Mouse (Mus musculus) bone marrow macrophage, adult 2 months (primary cell): ENCODE data around the gene Rab40c.

ENCODE experiments used
- CTCF ChIP-seq: IDR thresholded peaks from 2 replicates; pipeline ENCODE4 v1.5.1; 2012; ENCODE audit warnings: low read depth, mild to moderate bottlenecking, low read length, moderate library complexity
- POLR2A ChIP-seq: IDR thresholded peaks from 2 replicates; pipeline ENCODE4 v1.6.1; 2012; ENCODE audit warnings: mild to moderate bottlenecking, low read depth, low read length, borderline replicate concordance

DNA sequence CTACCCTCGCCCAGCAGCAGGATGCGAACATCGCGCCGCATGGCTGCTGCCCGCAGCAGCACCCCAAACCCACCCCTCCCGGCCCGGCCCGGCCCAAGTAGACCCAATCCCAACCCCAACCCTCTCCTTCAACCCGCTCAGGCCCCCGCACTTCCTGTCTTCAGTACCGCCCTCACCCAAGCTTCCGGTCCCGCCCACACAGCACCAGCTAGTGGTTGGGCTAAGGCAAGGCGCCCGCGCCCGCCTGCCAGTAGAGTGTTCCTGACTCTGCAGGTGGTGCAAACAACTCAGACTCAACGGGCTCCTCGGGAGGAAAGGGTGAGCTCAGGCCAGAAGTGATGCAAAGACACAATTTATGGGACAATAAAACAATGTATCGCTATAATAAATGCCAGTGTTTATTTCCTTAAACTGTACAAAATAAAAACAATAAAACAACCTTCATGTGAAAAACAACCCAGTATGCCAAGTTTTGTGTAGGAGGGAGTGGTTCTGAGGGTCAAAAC is 75.1 kb downstream of the Rab40c start, which contains the start of gene Rhot2:
- no peak for TF ChIP-seq CTCF
- no peak for TF ChIP-seq POLR2A
